Mouse (Mus musculus) liver, adult 2 months (tissue): Measurements from ENCODE around the gene Grtp1.

ENCODE experiments used
- CTCF ChIP-seq: fragments of 200-500 bp; IDR thresholded peaks from 2 replicates; pipeline ENCODE4 v1.5.1; 2011; ENCODE audit warnings: low read depth, low read length, control low read depth
- POLR2A ChIP-seq: fragments of 200-500 bp; IDR thresholded peaks from 2 replicates; pipeline ENCODE4 v1.6.1; 2011; ENCODE audit warnings: low read length, control low read depth; ENCODE audit not compliant: insufficient read depth; ENCODE audit errors: extremely low read depth

GRCm38 (mm10) chr8:13174811-13175210 lies 25.6 kb downstream of the Grtp1 start:
- TF ChIP-seq CTCF (no peak), POLR2A (no peak)
